Mouse (Mus musculus) MEL (cell line): ENCODE measurements at regions not wholly inside any gene's neighbourhood (a gene's known extent, or its start where the extent isn't known, plus 50 kb on each side); places are given as distances from the start of the nearest gene placed in this dataset.

Experiments used
- DNase-seq: peaks from one replicate; pipeline ENCODE4 v3.0.0; 2011; ENCODE audit warnings: low read depth, low spot score
- H3K27ac ChIP-seq: 2 replicates; pipeline ENCODE4 v1.5.1; 2012; ENCODE audit warnings: low read depth, mild to moderate bottlenecking, control low read depth, low read length, moderate library complexity; ENCODE audit not compliant: control insufficient read depth
- H3K27me3 ChIP-seq, 2 experiments: fragments of 150-350 bp in 1 of 2; sonication (generic) in 1 of 2; 2 replicates each; pipeline ENCODE4 v1.6.1; 2012; ENCODE audit warnings: low read length in 2 of 2, mild to moderate bottlenecking in 2 of 2, improper control_type of control experiment in 1 of 2, moderate library complexity in 1 of 2; ENCODE audit not compliant: insufficient read depth in 2 of 2, control insufficient read depth in 1 of 2
- H3K36me3 ChIP-seq, 2 experiments: 2 replicates each; pipeline ENCODE4 v1.6.1; 2012 to 2014; ENCODE audit warnings: low read length in 2 of 2, improper control_type of control experiment in 1 of 2, inconsistent platforms in 1 of 2, mild to moderate bottlenecking in 1 of 2; ENCODE audit not compliant: insufficient read depth in 2 of 2, control insufficient read depth in 1 of 2
- H3K4me1 ChIP-seq, 2 experiments: fragments of 150-350 bp in 1 of 2; sonication (generic) in 1 of 2; 2 replicates each; pipeline ENCODE4 v1.6.1; 2012; ENCODE audit warnings: low read length in 2 of 2, improper control_type of control experiment in 1 of 2, mild to moderate bottlenecking in 1 of 2; ENCODE audit not compliant: insufficient read depth in 2 of 2, control insufficient read depth in 1 of 2
- H3K4me3 ChIP-seq, 2 experiments: fragments of 150-350 bp in 1 of 2; sonication (generic) in 1 of 2; 2 replicates each; pipeline ENCODE4 v1.5.1; 2012; ENCODE audit warnings: low read depth in 2 of 2, low read length in 2 of 2, mild to moderate bottlenecking in 2 of 2, moderate library complexity in 2 of 2, control low read depth in 1 of 2, improper control_type of control experiment in 1 of 2; ENCODE audit not compliant: control insufficient read depth in 1 of 2, insufficient read depth in 1 of 2
- H3K79me2 ChIP-seq: 2 replicates; pipeline ENCODE4 v1.6.1; 2012; ENCODE audit warnings: mild to moderate bottlenecking, low read length, moderate library complexity; ENCODE audit not compliant: control insufficient read depth, poor library complexity, insufficient read depth
- H3K9ac ChIP-seq: 2 replicates; pipeline ENCODE4 v1.6.1; 2012; ENCODE audit warnings: low read depth, mild to moderate bottlenecking, control low read depth, low read length, moderate library complexity; ENCODE audit not compliant: control insufficient read depth, poor library complexity, severe bottlenecking
- H3K9me3 ChIP-seq: fragments of 150-350 bp; sonication (generic); replicated peaks from 2 replicates; pipeline ENCODE4 v1.6.1; 2012; ENCODE audit warnings: mild to moderate bottlenecking, low read length, improper control_type of control experiment, moderate library complexity; ENCODE audit not compliant: insufficient read depth
- BHLHE40 ChIP-seq: IDR thresholded peaks from 2 replicates; pipeline ENCODE4 v1.6.1; 2012; ENCODE audit warnings: low read depth, mild to moderate bottlenecking, inconsistent platforms, low read length, improper control_type of control experiment, borderline replicate concordance
- CHD1 ChIP-seq: IDR thresholded peaks from 2 replicates; pipeline ENCODE4 v1.6.1; 2012; ENCODE audit warnings: low read depth, mild to moderate bottlenecking, inconsistent platforms, low read length, improper control_type of control experiment
- CHD2 ChIP-seq: IDR thresholded peaks from 2 replicates; pipeline ENCODE4 v1.6.1; 2011; ENCODE audit warnings: low read length, improper control_type of control experiment
- CTCF ChIP-seq, 3 experiments: IDR thresholded peaks in 2 of 3; conservative IDR thresholded peaks in 1 of 3; 2 replicates each; pipeline ENCODE4 v1.5.1; 2011 to 2012; ENCODE audit warnings: low read length in 3 of 3, low read depth in 2 of 3, mild to moderate bottlenecking in 2 of 3, improper control_type of control experiment in 1 of 3, inconsistent platforms in 1 of 3, mixed read lengths in 1 of 3, moderate library complexity in 1 of 3; ENCODE audit not compliant: control insufficient read depth in 1 of 3, insufficient read depth in 1 of 3, poor library complexity in 1 of 3, severe bottlenecking in 1 of 3
- E2F4 ChIP-seq: IDR thresholded peaks from 2 replicates; pipeline ENCODE4 v1.6.1; 2011; ENCODE audit warnings: low read depth, low read length, improper control_type of control experiment, borderline replicate concordance
- EP300 ChIP-seq, 2 experiments: IDR thresholded peaks; 2 replicates each; pipeline ENCODE4 v1.6.1; 2011; ENCODE audit warnings: improper control_type of control experiment in 2 of 2, low read length in 2 of 2, low read depth in 1 of 2, mild to moderate bottlenecking in 1 of 2
- GABPA ChIP-seq: IDR thresholded peaks from 2 replicates; pipeline ENCODE4 v1.6.1; 2012; ENCODE audit warnings: low read depth, mild to moderate bottlenecking, inconsistent platforms, low read length, improper control_type of control experiment, moderate library complexity
- GATA1 ChIP-seq: IDR thresholded peaks from 2 replicates; pipeline ENCODE4 v1.6.1; 2011; ENCODE audit warnings: low read depth, low read length, improper control_type of control experiment
- HCFC1 ChIP-seq: IDR thresholded peaks from 2 replicates; pipeline ENCODE4 v1.6.1; 2012; ENCODE audit warnings: low read depth, mild to moderate bottlenecking, inconsistent platforms, low read length, improper control_type of control experiment, moderate library complexity
- MAFK ChIP-seq: IDR thresholded peaks from 2 replicates; pipeline ENCODE4 v1.6.1; 2011; ENCODE audit warnings: low read depth, mild to moderate bottlenecking, low read length, improper control_type of control experiment, borderline replicate concordance
- MAZ ChIP-seq: IDR thresholded peaks from 2 replicates; pipeline ENCODE4 v1.6.1; 2012; ENCODE audit warnings: low read depth, mild to moderate bottlenecking, inconsistent platforms, low read length, improper control_type of control experiment
- MEF2A ChIP-seq: IDR thresholded peaks from 2 replicates; pipeline ENCODE4 v1.6.1; 2014; ENCODE audit warnings: low read depth, mild to moderate bottlenecking, inconsistent platforms, low read length, improper control_type of control experiment; ENCODE audit not compliant: poor library complexity, insufficient replicate concordance, severe bottlenecking; ENCODE audit errors: extremely low read depth
- MYC ChIP-seq: IDR thresholded peaks from 2 replicates; pipeline ENCODE4 v1.6.1; 2011; ENCODE audit warnings: low read depth, mild to moderate bottlenecking, low read length, improper control_type of control experiment, moderate library complexity
- NRF1 ChIP-seq: IDR thresholded peaks from 2 replicates; pipeline ENCODE4 v1.6.1; 2014; ENCODE audit warnings: low read depth, mild to moderate bottlenecking, inconsistent platforms, low read length, improper control_type of control experiment, moderate library complexity; ENCODE audit not compliant: poor library complexity, insufficient read depth, severe bottlenecking
- POLR2AphosphoS2 ChIP-seq: IDR thresholded peaks from 2 replicates; pipeline ENCODE4 v1.6.1; 2011; ENCODE audit warnings: low read length, improper control_type of control experiment
- RAD21 ChIP-seq: IDR thresholded peaks from 2 replicates; pipeline ENCODE4 v1.6.1; 2011; ENCODE audit warnings: mild to moderate bottlenecking, low read depth, low read length, improper control_type of control experiment
- RCOR1 ChIP-seq: IDR thresholded peaks from 2 replicates; pipeline ENCODE4 v1.6.1; 2012; ENCODE audit warnings: low read depth, mild to moderate bottlenecking, inconsistent platforms, low read length, improper control_type of control experiment
- SMC3 ChIP-seq: IDR thresholded peaks from 2 replicates; pipeline ENCODE4 v1.6.1; 2011; ENCODE audit warnings: low read depth, low read length, improper control_type of control experiment
- TCF12 ChIP-seq: IDR thresholded peaks from 2 replicates; pipeline ENCODE4 v1.6.1; 2014; ENCODE audit warnings: low read depth, mild to moderate bottlenecking, inconsistent platforms, low read length, improper control_type of control experiment, moderate library complexity
- ZC3H11A ChIP-seq: IDR thresholded peaks from 2 replicates; pipeline ENCODE4 v1.6.1; 2012; ENCODE audit warnings: low read depth, mild to moderate bottlenecking, inconsistent platforms, low read length, improper control_type of control experiment
- ZMIZ1 ChIP-seq: IDR thresholded peaks from 2 replicates; pipeline ENCODE4 v1.6.1; 2012; ENCODE audit warnings: low read depth, mild to moderate bottlenecking, inconsistent platforms, low read length, improper control_type of control experiment, moderate library complexity
- ZNF384 ChIP-seq: IDR thresholded peaks from 2 replicates; pipeline ENCODE4 v1.6.1; 2012; ENCODE audit warnings: low read depth, mild to moderate bottlenecking, inconsistent platforms, low read length, improper control_type of control experiment

- Histone ChIP-seq H3K36me3 (no peaks in the 10 kb centered on the region), H3K79me2 (no peaks in the 10 kb centered on the region), H3K27me3 (no peaks in the 10 kb centered on the region), H3K9ac (no peak overlapping the region), H3K4me3 (no peak overlapping the region), H3K4me1 (no peaks in the 10 kb centered on the region), H3K27ac (no peak overlapping the region), H3K9me3 (no peaks in the 10 kb centered on the region)
- TF ChIP-seq RAD21 = peak; percentile 75
- peak; percentile 95 for TF ChIP-seq ZNF384
- TF ChIP-seq ZC3H11A = peak; percentile 43; the same call in 1 of the 2 replicates
- TF ChIP-seq TCF12 = no peak
- no peak for TF ChIP-seq MEF2A
- peak; percentile 63 to 70 (median 66) for TF ChIP-seq CTCF (IDR thresholded peaks at IDR 0.05 in 2 of 3, conservative IDR thresholded peaks at IDR 0.05 in 1 of 3; ENCODE audit: control insufficient read depth in 1 of 3, insufficient read depth in 1 of 3, low read depth in 2 of 3, low read length in 3 of 3, poor library complexity in 1 of 3, severe bottlenecking in 1 of 3)
- TF ChIP-seq GABPA = no peak
- TF ChIP-seq GATA1 = no peak
- peak; percentile 60 for TF ChIP-seq SMC3
- peak; percentile 27 for DNase-seq
These were observed 225.6 kb downstream of the Uaca start for GRCm38 (mm10) chr9:61019938-61020337.

GRCm38 (mm10) chr9:61021810-61022209 is 227.5 kb downstream of the Uaca start:
- DNase-seq = peak; percentile 20
- H3K79me2 ChIP-seq = no peaks in the 10 kb centered on the region
- H3K27me3 ChIP-seq = no peaks in the 10 kb centered on the region
- no peak overlapping the region for H3K9ac ChIP-seq
- H3K4me1 ChIP-seq = no peaks in the 10 kb centered on the region
- H3K9me3 ChIP-seq = no peaks in the 10 kb centered on the region
- H3K4me3 ChIP-seq = no peak overlapping the region
- H3K36me3 ChIP-seq = no peaks in the 10 kb centered on the region
- TF ChIP-seq ZMIZ1 (no peak), SMC3 (no peak), NRF1 (no peak), EP300 (IDR thresholded peaks at IDR 0.05; ENCODE audit: low read depth in 1 of 2, low read length in 2 of 2) (no peak), ZC3H11A (no peak), CHD2 (no peak), E2F4 (no peak), RCOR1 (no peak), MAFK (no peak), HCFC1 (no peak), BHLHE40 (no peak), MAZ (no peak), CTCF (IDR thresholded peaks at IDR 0.05 in 2 of 3, conservative IDR thresholded peaks at IDR 0.05 in 1 of 3; ENCODE audit: control insufficient read depth in 1 of 3, insufficient read depth in 1 of 3, low read depth in 2 of 3, low read length in 3 of 3, poor library complexity in 1 of 3, severe bottlenecking in 1 of 3) (no peak), CHD1 (no peak), POLR2AphosphoS2 (no peak), MYC (no peak), GATA1 (no peak), TCF12 (no peak)
- no peak overlapping the region for H3K27ac ChIP-seq
